Mouse (Mus musculus) kidney, adult 2 months (tissue): ENCODE measurements around the gene Heatr4. TPM values are rescaled to one million over a fixed set of nuclear protein-coding genes. Genes with fewer than 3 reads are reported as not detected.

ENCODE experiments used
- DNase-seq: peaks from one replicate; pipeline ENCODE4 v3.0.0; 2021
- H3K27ac ChIP-seq: fragments of 200-500 bp; 2 replicates; pipeline ENCODE4 v1.5.1; 2012; ENCODE audit warnings: low read depth, low read length, control low read depth, inconsistent platforms; ENCODE audit not compliant: insufficient read depth
- H3K27me3 ChIP-seq: fragments of 200-500 bp; replicated peaks from 2 replicates; pipeline ENCODE4 v1.6.1; 2012; ENCODE audit warnings: mild to moderate bottlenecking, moderate library complexity, low read length, inconsistent platforms; ENCODE audit not compliant: control insufficient read depth, insufficient read depth
- H3K36me3 ChIP-seq: fragments of 200-500 bp; 2 replicates; pipeline ENCODE4 v1.6.1; 2012; ENCODE audit warnings: mild to moderate bottlenecking, moderate library complexity, low read length, inconsistent platforms; ENCODE audit not compliant: control insufficient read depth, insufficient read depth
- H3K4me1 ChIP-seq: fragments of 200-500 bp; 2 replicates; pipeline ENCODE4 v1.6.1; 2011; ENCODE audit warnings: low read length; ENCODE audit not compliant: control insufficient read depth, insufficient read depth
- H3K4me3 ChIP-seq: fragments of 200-500 bp; 2 replicates; pipeline ENCODE4 v1.5.1; 2011; ENCODE audit warnings: mild to moderate bottlenecking, low read depth, low read length, control low read depth; ENCODE audit not compliant: insufficient read depth
- CTCF ChIP-seq: fragments of 200-500 bp; conservative IDR thresholded peaks from 2 replicates; pipeline ENCODE4 v1.5.1; 2011; ENCODE audit warnings: low read depth, mild to moderate bottlenecking, control low read depth, low read length, moderate library complexity, mixed read lengths; ENCODE audit not compliant: insufficient read depth, insufficient read length
- POLR2A ChIP-seq: fragments of 200-500 bp; IDR thresholded peaks from one replicate; pipeline ENCODE4 v1.6.1; 2011; ENCODE audit warnings: low read depth, low read length, control low read depth
- WGBS: fragments of 180-500 bp; shearing (Covaris S2); methylation state at CpG from one replicate; pipeline ENCODE4 v1.1.7; 2018; 5-methylcytosine and 5-hydroxymethylcytosine counted together
- polyA plus RNA-seq: library from polyadenylated mRNA; depleted of rRNA; stranded (reverse); fragments of >200 nt; gene quantifications from 2 replicates; pipeline ENCODE4 v1.2.3, GENCODE M21; 2012

The Heatr4 gene
- polyA plus RNA-seq, 1 experiment: not detected

DNA sequence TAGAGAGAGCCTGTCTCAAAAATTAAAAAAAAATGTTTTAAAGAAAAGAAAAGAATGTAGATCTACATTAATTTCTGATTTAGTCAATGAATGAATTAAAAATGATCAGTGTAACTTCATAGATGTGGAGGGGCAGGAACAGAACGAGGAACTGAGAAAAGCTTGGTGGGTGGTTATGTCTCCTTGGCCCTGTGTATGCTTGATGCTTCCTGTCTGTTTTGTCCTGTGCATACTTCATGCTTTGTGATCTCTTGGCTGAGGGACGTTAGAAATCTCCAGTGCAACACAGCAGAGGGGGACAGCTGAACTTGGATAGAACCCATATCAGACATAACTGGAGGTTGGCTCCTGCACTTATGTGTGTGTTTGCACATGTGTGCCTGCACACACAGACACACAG, 12.6 kb upstream of the Heatr4 start:
- TF ChIP-seq POLR2A: no peak
- no peak for TF ChIP-seq CTCF
- no peak overlapping the region for H3K27ac ChIP-seq
- no peaks in the 10 kb centered on the region for H3K36me3 ChIP-seq
- 49% methylated on average over 2 of the region's 2 CpGs for WGBS
- H3K4me1 ChIP-seq: peaks cover 4% of the 10 kb centered on the region; the same call in 1 of the 2 replicates
- no peaks in the 10 kb centered on the region for H3K27me3 ChIP-seq
- no peak overlapping the region for H3K4me3 ChIP-seq
- no peak for DNase-seq

DNA sequence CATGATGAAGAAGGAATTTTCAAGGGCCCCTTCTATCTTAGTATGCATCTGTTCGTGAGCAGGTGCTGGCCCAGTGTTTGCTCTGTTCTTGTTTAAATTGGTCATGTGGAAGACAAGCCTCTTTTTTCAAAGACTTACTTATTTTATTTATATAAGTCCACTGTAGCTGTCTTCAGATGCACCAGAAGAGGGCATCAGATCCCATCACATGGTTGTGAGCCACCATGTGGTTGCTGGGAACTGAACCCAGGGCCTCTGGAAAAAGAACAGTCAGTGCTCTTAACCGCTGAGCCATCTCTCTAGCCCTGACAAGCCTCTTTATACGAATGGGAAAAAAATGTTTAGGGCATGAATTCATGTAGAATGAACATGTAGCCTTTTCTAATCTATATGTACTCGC, 4.7 kb upstream of the Heatr4 start:
- H3K4me1 ChIP-seq: no peaks in the 10 kb centered on the region; the same call in 1 of the 2 replicates
- DNase-seq: no peak
- no peaks in the 10 kb centered on the region for H3K27me3 ChIP-seq
- no peak overlapping the region for H3K4me3 ChIP-seq
- WGBS: 97% methylated on average over 4 of the region's 4 CpGs
- H3K27ac ChIP-seq: no peak overlapping the region
- H3K36me3 ChIP-seq: no peaks in the 10 kb centered on the region
- TF ChIP-seq POLR2A (no peak), CTCF (no peak)

GRCm38 (mm10) chr12:83988483-83988882, 3.8 kb upstream of the Heatr4 start:
- Histone ChIP-seq H3K27ac (peak overlapping the region; percentile 94; the same call in 1 of the 2 replicates), H3K36me3 (no peaks in the 10 kb centered on the region), H3K27me3 (no peaks in the 10 kb centered on the region), H3K4me1 (no peaks in the 10 kb centered on the region; the same call in 1 of the 2 replicates), H3K4me3 (peak overlapping the region; percentile 82)
- DNase-seq: no peak
- TF ChIP-seq POLR2A (no peak), CTCF (no peak)
- 39% methylated on average over 4 of the region's 4 CpGs for WGBS

- DNase-seq: peak; percentile 90
- no peaks in the 10 kb centered on the region for H3K36me3 ChIP-seq
- H3K27ac ChIP-seq: peak within 1 kb of the TSS; percentile 94
- TF ChIP-seq POLR2A (peak; percentile 5), CTCF (peak; percentile 70)
- under 1% methylated on average over 80 of the region's 80 CpGs for WGBS
- peak within 1 kb of the TSS; percentile 82 for H3K4me3 ChIP-seq
- H3K27me3 ChIP-seq: no peaks in the 10 kb centered on the region
- no peaks in the 10 kb centered on the region; the same call in 1 of the 2 replicates for H3K4me1 ChIP-seq
These were observed 3.2 kb upstream of the Heatr4 start, which contains the start of gene Acot2 for GRCm38 (mm10) chr12:83987583-83988441. TSS of gene Acot2 (plus strand) at chr12:83987861.

- H3K27ac ChIP-seq: peak overlapping the region; percentile 94
- no peaks in the 10 kb centered on the region for H3K36me3 ChIP-seq
- H3K27me3 ChIP-seq: no peaks in the 10 kb centered on the region
- H3K4me3 ChIP-seq: peak overlapping the region; percentile 82
- WGBS: 14% methylated on average over 8 of the region's 8 CpGs
- TF ChIP-seq CTCF (no peak), POLR2A (no peak)
- H3K4me1 ChIP-seq: peaks cover 3% of the 10 kb centered on the region; the same call in 1 of the 2 replicates
- DNase-seq: no peak
These were observed 2.6 kb upstream of the Heatr4 start for GRCm38 (mm10) chr12:83987242-83987582.

- Histone ChIP-seq H3K27me3 (no peaks in the 10 kb centered on the region), H3K36me3 (no peaks in the 10 kb centered on the region), H3K27ac (no peak overlapping the region), H3K4me3 (no peak overlapping the region), H3K4me1 (peaks cover 10% of the 10 kb centered on the region; the same call in 1 of the 2 replicates)
- 31% methylated on average over 4 of the region's 4 CpGs for WGBS
- TF ChIP-seq CTCF (no peak), POLR2A (no peak)
- DNase-seq: peak; percentile 73
These were observed 3.0 kb downstream of the Heatr4 start for GRCm38 (mm10) chr12:83981615-83982014.

DNA sequence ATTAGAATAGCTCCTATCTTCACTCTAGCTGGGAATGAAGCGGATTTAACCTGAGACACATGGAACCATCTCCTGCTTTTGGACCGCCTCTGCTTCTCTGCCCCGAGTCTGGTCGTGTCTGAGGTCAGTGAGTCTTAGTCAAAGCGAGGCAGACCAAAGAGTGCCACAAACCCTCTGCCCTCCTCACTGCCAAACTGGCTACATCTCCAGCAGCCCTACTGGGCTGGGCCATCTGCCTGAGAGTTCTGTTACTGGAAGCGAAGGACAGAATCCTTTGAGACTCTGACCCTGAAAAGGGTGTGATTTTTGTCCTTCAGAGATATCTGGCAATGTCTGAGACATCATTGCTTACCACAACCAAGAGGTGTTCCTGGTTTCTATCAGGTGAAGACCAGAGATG, 5.8 kb downstream of the Heatr4 start:
- peaks cover 10% of the 10 kb centered on the region; the same call in 1 of the 2 replicates for H3K4me1 ChIP-seq

More for the DNA sequence above, 5.8 kb downstream of the Heatr4 start:
- Histone ChIP-seq H3K36me3 (no peaks in the 10 kb centered on the region), H3K4me3 (no peak overlapping the region), H3K27me3 (no peaks in the 10 kb centered on the region), H3K27ac (no peak overlapping the region)
- TF ChIP-seq POLR2A: no peak
- no peak for TF ChIP-seq CTCF
- 87% methylated on average over 6 of the region's 6 CpGs for WGBS
- no peak for DNase-seq
